Mouse (Mus musculus) forelimb bud, embryonic 11.5 days (tissue): ENCODE data around the gene Tcirg1.

Experiments
- DNase-seq: peaks from one replicate; pipeline ENCODE4 v3.0.0-alpha.2; 2012; ENCODE audit warnings: low read depth, low spot score

Tcirg1 gene

GRCm38 (mm10) chr19:3927989-3928388 is 21.1 kb upstream of the Tcirg1 start:
- no peak for DNase-seq

- DNase-seq = no peak
Measured at GRCm38 (mm10) chr19:3926685-3927084, 19.8 kb upstream of the Tcirg1 start.

GRCm38 (mm10) chr19:3926279-3926678 is 19.3 kb upstream of the Tcirg1 start:
- DNase-seq = no peak

- DNase-seq = no peak
Measured at GRCm38 (mm10) chr19:3925859-3926258, 18.9 kb upstream of the Tcirg1 start.

GRCm38 (mm10) chr19:3924868-3925267 is 17.9 kb upstream of the Tcirg1 start:
- DNase-seq = no peak

- DNase-seq = no peak
Measured at GRCm38 (mm10) chr19:3924190-3924589, 17.3 kb upstream of the Tcirg1 start.

- DNase-seq = no peak
Measured at GRCm38 (mm10) chr19:3923586-3923985, 16.7 kb upstream of the Tcirg1 start.

GRCm38 (mm10) chr19:3922661-3923371 is 15.9 kb upstream of the Tcirg1 start:
- DNase-seq = no peak

GRCm38 (mm10) chr19:3919928-3920327 is 13.0 kb upstream of the Tcirg1 start:
- no peak for DNase-seq

- DNase-seq = no peak
Measured at GRCm38 (mm10) chr19:3916727-3917126, 9.8 kb upstream of the Tcirg1 start.

- no peak for DNase-seq
Measured at GRCm38 (mm10) chr19:3914535-3914934, 7.6 kb upstream of the Tcirg1 start.

GRCm38 (mm10) chr19:3913692-3914091 is 6.8 kb upstream of the Tcirg1 start:
- DNase-seq = no peak

GRCm38 (mm10) chr19:3912337-3913204 is 5.6 kb upstream of the Tcirg1 start, which contains the start of gene Ndufs8:
TSS of gene Ndufs8 (minus strand) at chr19:3912774.
- DNase-seq = peak; percentile 98

- no peak for DNase-seq
Measured at GRCm38 (mm10) chr19:3910206-3910605, 3.3 kb upstream of the Tcirg1 start.

- DNase-seq = no peak
Measured at GRCm38 (mm10) chr19:3907876-3908660, 1.1 kb upstream of the Tcirg1 start.

- no peak for DNase-seq
Measured at GRCm38 (mm10) chr19:3906326-3906725, 607 bp downstream of the Tcirg1 start.

GRCm38 (mm10) chr19:3905261-3905969 is 1.5 kb downstream of the Tcirg1 start:
- peak; percentile 33 for DNase-seq

- no peak for DNase-seq
Measured at GRCm38 (mm10) chr19:3904363-3904675, 2.6 kb downstream of the Tcirg1 start.

- DNase-seq = no peak
Measured at GRCm38 (mm10) chr19:3903648-3904362, 3.1 kb downstream of the Tcirg1 start.

- DNase-seq = no peak
Measured at GRCm38 (mm10) chr19:3902966-3903365, 4.0 kb downstream of the Tcirg1 start.

- no peak for DNase-seq
Measured at GRCm38 (mm10) chr19:3899618-3900017, 7.3 kb downstream of the Tcirg1 start.
